Mouse (Mus musculus) G1E (cell line): Measurements from ENCODE around the gene Tpk1. TPM values are rescaled to one million over a fixed set of nuclear protein-coding genes. Genes with fewer than 3 reads are reported as not detected.

Experiments used
- ATAC-seq: 2 replicates; pipeline ENCODE4 v1.8.0; 2016; ENCODE audit warnings: mild to moderate bottlenecking; ENCODE audit not compliant: insufficient number of reproducible peaks, poor library complexity, low FRiP score, severe bottlenecking; ENCODE audit errors: extremely low read depth
- DNase-seq: peaks from one replicate; pipeline ENCODE4 v3.0.0; 2012; ENCODE audit warnings: low spot score
- H3K27me3 ChIP-seq: 2 replicates; pipeline ENCODE4 v1.6.1; 2012; ENCODE audit warnings: mild to moderate bottlenecking, low read length, inconsistent platforms; ENCODE audit not compliant: insufficient read depth
- H3K36me3 ChIP-seq: replicated peaks from 2 replicates; pipeline ENCODE3; 2012; ENCODE audit warnings: mild to moderate bottlenecking, inconsistent platforms
- H3K4me1 ChIP-seq: 2 replicates; pipeline ENCODE4 v1.6.1; 2012; ENCODE audit warnings: low read depth, low read length, inconsistent platforms, mixed read lengths; ENCODE audit not compliant: insufficient read depth
- H3K4me3 ChIP-seq: 2 replicates; pipeline ENCODE4 v1.5.1; 2012; ENCODE audit warnings: low read depth, mild to moderate bottlenecking, inconsistent platforms, low read length, moderate library complexity, mixed read lengths
- H3K9me3 ChIP-seq: replicated peaks from 2 replicates; pipeline ENCODE4 v1.6.1; 2012; ENCODE audit warnings: inconsistent platforms
- CTCF ChIP-seq: IDR thresholded peaks from 2 replicates; pipeline ENCODE4 v1.5.1; 2012; ENCODE audit warnings: low read depth, low read length, inconsistent platforms, mixed read lengths
- GATA1 ChIP-seq: IDR thresholded peaks from 2 replicates; pipeline ENCODE4 v1.6.1; 2012; ENCODE audit warnings: borderline replicate concordance, low read length, inconsistent platforms, mixed read lengths
- GATA2 ChIP-seq: IDR thresholded peaks from 2 replicates; pipeline ENCODE4 v1.6.1; 2012; ENCODE audit warnings: low read depth, low read length, inconsistent platforms, borderline replicate concordance
- POLR2AphosphoS5 ChIP-seq: IDR thresholded peaks from 2 replicates; pipeline ENCODE4 v1.6.1; 2012; ENCODE audit warnings: low read depth, low read length, inconsistent platforms; ENCODE audit not compliant: insufficient replicate concordance
- TAL1 ChIP-seq: conservative IDR thresholded peaks from 2 replicates; pipeline ENCODE4 v1.6.1; 2012; ENCODE audit warnings: low read depth, low read length, inconsistent platforms, mixed read lengths
- polyA plus RNA-seq: library from polyadenylated mRNA; stranded (reverse); fragments of >175 nt; gene quantifications from 2 replicates; pipeline ENCODE4 v1.2.3, GENCODE M21; 2012
- total RNA-seq, 2 experiments: library from RNA; stranded (forward) in 1 of 2; stranded (reverse) in 1 of 2; fragments of 200-1000 nt in 1 of 2; fragments of >200 nt in 1 of 2; fragmentation: Nextera tagmentation in 1 of 2; gene quantifications; 2 replicates each; pipeline ENCODE4 v1.2.3; 2014 to 2017

The Tpk1 gene
- total and polyA plus RNA-seq, 3 experiments, result 2.0 to 27.5 (median 10.9) TPM

GRCm38 (mm10) chr6:43403076-43403475 is 263.0 kb downstream of the Tpk1 start:
- H3K4me1 ChIP-seq, result no peaks in the 10 kb centered on the region
- no peak for DNase-seq
- ATAC-seq, result no peak
- H3K9me3 ChIP-seq, result no peaks in the 10 kb centered on the region
- no peaks in the 10 kb centered on the region for H3K36me3 ChIP-seq
- H3K27me3 ChIP-seq, result no peaks in the 10 kb centered on the region
- TF ChIP-seq TAL1 (no peak), GATA1 (no peak), POLR2AphosphoS5 (no peak), GATA2 (no peak), CTCF (no peak)
- no peak overlapping the region for H3K4me3 ChIP-seq

GRCm38 (mm10) chr6:43402219-43402997 is 263.7 kb downstream of the Tpk1 start:
- Histone ChIP-seq H3K36me3 (no peaks in the 10 kb centered on the region), H3K4me1 (no peaks in the 10 kb centered on the region), H3K27me3 (no peaks in the 10 kb centered on the region), H3K9me3 (no peaks in the 10 kb centered on the region), H3K4me3 (no peak overlapping the region)
- DNase-seq (no peak), ATAC-seq (no peak)
- TF ChIP-seq TAL1 (no peak), POLR2AphosphoS5 (no peak), CTCF (no peak)

GRCm38 (mm10) chr6:43396426-43396825 is 269.7 kb downstream of the Tpk1 start:
- H3K27me3 ChIP-seq, result no peaks in the 10 kb centered on the region
- H3K9me3 ChIP-seq, result no peaks in the 10 kb centered on the region
- no peaks in the 10 kb centered on the region for H3K36me3 ChIP-seq
- ATAC-seq, result no peak
- H3K4me1 ChIP-seq, result no peaks in the 10 kb centered on the region
- TF ChIP-seq POLR2AphosphoS5, result no peak
- TF ChIP-seq CTCF, result no peak
- TF ChIP-seq GATA2, result no peak
- TF ChIP-seq GATA1, result no peak
- TF ChIP-seq TAL1, result no peak
- DNase-seq, result no peak
- H3K4me3 ChIP-seq, result no peak overlapping the region

GRCm38 (mm10) chr6:43395538-43395937 is 270.5 kb downstream of the Tpk1 start:
- H3K9me3 ChIP-seq, result no peaks in the 10 kb centered on the region
- no peak overlapping the region for H3K4me3 ChIP-seq
- TF ChIP-seq TAL1, result no peak
- TF ChIP-seq POLR2AphosphoS5, result no peak
- no peak for TF ChIP-seq GATA1
- no peaks in the 10 kb centered on the region for H3K27me3 ChIP-seq
- DNase-seq (no peak), ATAC-seq (no peak)
- no peaks in the 10 kb centered on the region for H3K4me1 ChIP-seq
- H3K36me3 ChIP-seq, result no peaks in the 10 kb centered on the region

- DNase-seq (no peak), ATAC-seq (no peak)
- Histone ChIP-seq H3K9me3 (no peaks in the 10 kb centered on the region), H3K36me3 (no peaks in the 10 kb centered on the region), H3K4me1 (no peaks in the 10 kb centered on the region), H3K4me3 (no peak overlapping the region), H3K27me3 (no peaks in the 10 kb centered on the region)
- TF ChIP-seq TAL1 (no peak), POLR2AphosphoS5 (no peak), CTCF (no peak), GATA1 (no peak), GATA2 (no peak)
Observed at GRCm38 (mm10) chr6:43391358-43391757, 274.7 kb downstream of the Tpk1 start.

- DNase-seq (no peak), ATAC-seq (no peak)
- Histone ChIP-seq H3K36me3 (no peaks in the 10 kb centered on the region), H3K4me1 (no peaks in the 10 kb centered on the region), H3K27me3 (no peaks in the 10 kb centered on the region), H3K9me3 (no peaks in the 10 kb centered on the region), H3K4me3 (no peak overlapping the region)
- TF ChIP-seq GATA1, result no peak
- TF ChIP-seq GATA2, result no peak
- TF ChIP-seq TAL1, result no peak
Observed at GRCm38 (mm10) chr6:43387273-43387672, 278.8 kb downstream of the Tpk1 start.

- TF ChIP-seq GATA1, result no peak
- no peak for TF ChIP-seq CTCF
- TF ChIP-seq GATA2, result no peak
- TF ChIP-seq TAL1, result no peak
- TF ChIP-seq POLR2AphosphoS5, result no peak
- Histone ChIP-seq H3K4me3 (no peak overlapping the region), H3K27me3 (no peaks in the 10 kb centered on the region)
Observed at GRCm38 (mm10) chr6:43384841-43385240, 281.2 kb downstream of the Tpk1 start.

More at GRCm38 (mm10) chr6:43384841-43385240, 281.2 kb downstream of the Tpk1 start:
- Histone ChIP-seq H3K9me3 (no peaks in the 10 kb centered on the region), H3K4me1 (no peaks in the 10 kb centered on the region), H3K36me3 (no peaks in the 10 kb centered on the region)
- ATAC-seq (no peak), DNase-seq (no peak)
